Mouse (Mus musculus) midbrain, postnatal 0 days (tissue): ENCODE measurements around the gene Gprc5c. TPM values are rescaled to one million over a fixed set of nuclear protein-coding genes. Genes with fewer than 3 reads are reported as not detected.

Experiments used
- ATAC-seq: fragments of 200-750 bp; cut with Nextera tagmentation; 2 replicates; pipeline ENCODE4 v1.8.0; 2017; ENCODE audit warnings: moderate number of reproducible peaks, mild to moderate bottlenecking, moderate TSS enrichment, moderate library complexity; ENCODE audit not compliant: low FRiP score
- DNase-seq: peaks from one replicate; pipeline ENCODE4 v3.0.0-alpha.2; 2015; ENCODE audit warnings: low spot score
- H3K27ac ChIP-seq: fragments of 300-500 bp; sonication (generic); 2 replicates; pipeline ENCODE4 v1.5.1; 2014; ENCODE audit warnings: low read depth, mild to moderate bottlenecking, low read length, mixed read lengths
- H3K27me3 ChIP-seq: fragments of 300-500 bp; sonication (generic); 2 replicates; pipeline ENCODE4 v1.6.1; 2014; ENCODE audit warnings: low read length, control low read depth, mixed read lengths; ENCODE audit not compliant: insufficient read depth
- H3K36me3 ChIP-seq: fragments of 300-500 bp; sonication (generic); 2 replicates; pipeline ENCODE4 v1.6.1; 2014; ENCODE audit warnings: low read length, control low read depth, mixed read lengths; ENCODE audit not compliant: insufficient read depth
- H3K4me1 ChIP-seq: fragments of 300-500 bp; sonication (generic); 2 replicates; pipeline ENCODE4 v1.6.1; 2014; ENCODE audit warnings: mild to moderate bottlenecking, control low read depth, antibody characterized with exemption, low read length, mixed read lengths; ENCODE audit not compliant: insufficient read depth
- H3K4me2 ChIP-seq: fragments of 300-500 bp; sonication (generic); 2 replicates; pipeline ENCODE4 v1.6.1; 2014; ENCODE audit warnings: low read depth, mild to moderate bottlenecking, low read length, mixed read lengths; ENCODE audit not compliant: poor library complexity, severe bottlenecking
- H3K4me3 ChIP-seq: fragments of 300-500 bp; sonication (generic); 2 replicates; pipeline ENCODE4 v1.5.1; 2014; ENCODE audit warnings: low read depth, mild to moderate bottlenecking, low read length, moderate library complexity
- H3K9ac ChIP-seq: fragments of 300-500 bp; sonication (generic); replicated peaks from 2 replicates; pipeline ENCODE4 v1.6.1; 2014; ENCODE audit warnings: mild to moderate bottlenecking, low read length, moderate library complexity, mixed read lengths; ENCODE audit not compliant: poor library complexity, severe bottlenecking
- H3K9me3 ChIP-seq: fragments of 300-500 bp; sonication (generic); 2 replicates; pipeline ENCODE4 v1.6.1; 2016; ENCODE audit warnings: low read length, control low read depth
- CTCF ChIP-seq: IDR thresholded peaks from 2 replicates; pipeline ENCODE4 v1.5.1; 2016; ENCODE audit warnings: antibody characterized with exemption, mild to moderate bottlenecking
- WGBS: fragments of 180-500 bp; shearing (Covaris S2); extraction: QIAGEN DNeasy Blood & Tissue Kit; methylation state at CpG from one replicate; pipeline ENCODE4 v1.1.7; 2014; 5-methylcytosine and 5-hydroxymethylcytosine counted together
- polyA plus RNA-seq: library from polyadenylated mRNA; unstranded; fragments of >200 nt; fragmentation: Nextera tagmentation; extraction: Ambion mirVana; gene quantifications from 2 replicates; pipeline ENCODE4 v1.2.1, GENCODE M21; 2015
- total RNA-seq: library from RNA; depleted of rRNA; stranded (reverse); fragments of >200 nt; gene quantifications from 2 replicates; pipeline ENCODE4 v1.2.3, GENCODE M21; 2014

Gprc5c gene
- total and polyA plus RNA-seq, 2 experiments from 2014 or later, result 5.7 to 12.8 TPM

GRCm38 (mm10) chr11:114807686-114808427 is 43.1 kb upstream of the Gprc5c start:
- Histone ChIP-seq H3K27me3 (no peaks in the 10 kb centered on the region), H3K4me2 (no peak overlapping the region), H3K9ac (no peak overlapping the region), H3K27ac (no peak overlapping the region), H3K9me3 (no peaks in the 10 kb centered on the region), H3K4me3 (no peak overlapping the region), H3K4me1 (no peaks in the 10 kb centered on the region), H3K36me3 (no peaks in the 10 kb centered on the region)
- 31% methylated on average over 14 of the region's 14 CpGs for WGBS
- ATAC-seq (no peak), DNase-seq (no peak)
- TF ChIP-seq CTCF, result no peak

DNA sequence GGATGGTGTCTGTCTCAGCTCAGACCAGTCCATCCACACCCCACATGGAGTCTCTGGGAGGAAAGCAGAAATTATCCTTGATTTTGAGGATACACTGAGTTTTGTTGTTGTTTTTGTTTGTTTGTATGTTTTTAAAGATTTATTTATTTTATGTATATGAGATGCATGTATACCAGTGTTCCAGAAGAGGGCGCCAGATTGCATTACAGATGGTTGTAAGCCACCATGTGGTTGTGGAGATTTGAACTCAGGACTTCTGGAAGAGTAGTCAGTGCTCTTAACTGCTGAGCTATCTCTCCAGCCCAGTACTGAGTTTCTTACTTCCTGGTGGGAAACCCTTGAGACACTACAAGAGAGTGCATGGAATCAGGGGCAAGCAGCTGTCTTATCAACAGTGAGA is 41.6 kb upstream of the Gprc5c start:
- no peaks in the 10 kb centered on the region for H3K9me3 ChIP-seq
- H3K4me3 ChIP-seq, result no peak overlapping the region
- no peak overlapping the region for H3K27ac ChIP-seq
- no peak overlapping the region for H3K9ac ChIP-seq
- no peaks in the 10 kb centered on the region for H3K4me1 ChIP-seq
- no peaks in the 10 kb centered on the region for H3K27me3 ChIP-seq
- ATAC-seq, result no peak
- no peak for DNase-seq
- 90% methylated on average over 1 of the region's 1 CpGs for WGBS
- TF ChIP-seq CTCF, result peak; percentile 51; the same call in 1 of the 2 replicates
- H3K4me2 ChIP-seq, result no peak overlapping the region
- H3K36me3 ChIP-seq, result no peaks in the 10 kb centered on the region

GRCm38 (mm10) chr11:114810344-114810743 is 40.6 kb upstream of the Gprc5c start:
- Histone ChIP-seq H3K27ac (no peak overlapping the region), H3K4me3 (no peak overlapping the region), H3K36me3 (no peaks in the 10 kb centered on the region), H3K4me2 (no peak overlapping the region), H3K4me1 (no peaks in the 10 kb centered on the region), H3K27me3 (no peaks in the 10 kb centered on the region), H3K9ac (no peak overlapping the region), H3K9me3 (no peaks in the 10 kb centered on the region)
- 25% methylated on average over 4 of the region's 4 CpGs for WGBS
- DNase-seq, result no peak
- ATAC-seq, result no peak
- no peak for TF ChIP-seq CTCF

DNA sequence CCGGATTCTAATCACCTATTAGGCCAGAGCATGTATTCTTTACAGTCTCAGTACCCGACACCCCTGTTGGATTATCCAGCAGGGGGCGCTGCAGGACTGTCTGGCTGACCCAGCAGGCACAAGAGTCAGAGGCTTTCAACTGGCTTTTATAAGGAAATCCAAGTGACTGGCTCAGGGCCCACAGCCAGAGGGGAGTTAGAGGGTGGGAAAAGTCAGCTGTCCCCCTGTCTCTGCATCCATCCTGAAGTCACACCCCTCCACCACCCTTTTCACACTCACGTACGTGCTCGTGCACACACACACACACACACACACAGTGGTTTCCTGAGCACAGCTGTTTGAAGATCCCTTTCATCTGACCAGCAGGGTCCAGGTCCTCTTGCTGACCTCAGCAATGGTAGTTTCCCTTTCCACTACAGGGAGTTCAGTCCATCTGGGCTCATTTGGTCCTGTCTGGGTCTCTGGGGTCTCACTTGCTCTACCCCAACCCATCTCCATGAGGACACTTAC is 38.2 kb upstream of the Gprc5c start:
- no peaks in the 10 kb centered on the region for H3K9me3 ChIP-seq
- H3K9ac ChIP-seq, result no peak overlapping the region
- no peak overlapping the region for H3K4me2 ChIP-seq
- WGBS, result 13% methylated on average over 6 of the region's 6 CpGs
- no peak overlapping the region for H3K4me3 ChIP-seq
- peak; percentile 87 for TF ChIP-seq CTCF
- no peaks in the 10 kb centered on the region for H3K36me3 ChIP-seq
- H3K27ac ChIP-seq, result no peak overlapping the region
- no peaks in the 10 kb centered on the region for H3K4me1 ChIP-seq
- no peaks in the 10 kb centered on the region for H3K27me3 ChIP-seq
- DNase-seq (peak; percentile 88), ATAC-seq (peak; percentile 23; the same call in 1 of the 2 replicates)

- Histone ChIP-seq H3K4me2 (no peak overlapping the region), H3K9ac (no peak overlapping the region), H3K9me3 (no peaks in the 10 kb centered on the region), H3K36me3 (no peaks in the 10 kb centered on the region), H3K4me3 (no peak overlapping the region), H3K4me1 (no peaks in the 10 kb centered on the region), H3K27me3 (no peaks in the 10 kb centered on the region), H3K27ac (no peak overlapping the region)
- no peak for TF ChIP-seq CTCF
- DNase-seq (no peak), ATAC-seq (no peak)
- WGBS, result 76% methylated on average over 11 of the region's 11 CpGs
Observed at GRCm38 (mm10) chr11:114814873-114815592, 35.9 kb upstream of the Gprc5c start.

GRCm38 (mm10) chr11:114816934-114817333 is 34.0 kb upstream of the Gprc5c start:
- DNase-seq, result no peak
- Histone ChIP-seq H3K27ac (no peak overlapping the region), H3K27me3 (no peaks in the 10 kb centered on the region), H3K4me3 (no peak overlapping the region), H3K4me1 (no peaks in the 10 kb centered on the region), H3K4me2 (no peak overlapping the region), H3K9me3 (no peaks in the 10 kb centered on the region), H3K36me3 (no peaks in the 10 kb centered on the region), H3K9ac (no peak overlapping the region)
- TF ChIP-seq CTCF, result no peak
- WGBS, result 94% methylated on average over 4 of the region's 4 CpGs
- no peak for ATAC-seq
